Mouse (Mus musculus) spleen, adult 2 months (tissue): Measurements from ENCODE around the gene Trh.

ENCODE experiments used
- CTCF ChIP-seq: fragments of 200-500 bp; IDR thresholded peaks from 2 replicates; pipeline ENCODE4 v1.5.1; 2011; ENCODE audit warnings: mild to moderate bottlenecking, inconsistent platforms; ENCODE audit not compliant: insufficient read depth, insufficient read length, insufficient replicate concordance; ENCODE audit errors: extremely low read depth
- POLR2A ChIP-seq: fragments of 200-500 bp; IDR thresholded peaks from 2 replicates; pipeline ENCODE4 v1.6.1; 2011; ENCODE audit warnings: low read depth, low read length, inconsistent platforms

DNA sequence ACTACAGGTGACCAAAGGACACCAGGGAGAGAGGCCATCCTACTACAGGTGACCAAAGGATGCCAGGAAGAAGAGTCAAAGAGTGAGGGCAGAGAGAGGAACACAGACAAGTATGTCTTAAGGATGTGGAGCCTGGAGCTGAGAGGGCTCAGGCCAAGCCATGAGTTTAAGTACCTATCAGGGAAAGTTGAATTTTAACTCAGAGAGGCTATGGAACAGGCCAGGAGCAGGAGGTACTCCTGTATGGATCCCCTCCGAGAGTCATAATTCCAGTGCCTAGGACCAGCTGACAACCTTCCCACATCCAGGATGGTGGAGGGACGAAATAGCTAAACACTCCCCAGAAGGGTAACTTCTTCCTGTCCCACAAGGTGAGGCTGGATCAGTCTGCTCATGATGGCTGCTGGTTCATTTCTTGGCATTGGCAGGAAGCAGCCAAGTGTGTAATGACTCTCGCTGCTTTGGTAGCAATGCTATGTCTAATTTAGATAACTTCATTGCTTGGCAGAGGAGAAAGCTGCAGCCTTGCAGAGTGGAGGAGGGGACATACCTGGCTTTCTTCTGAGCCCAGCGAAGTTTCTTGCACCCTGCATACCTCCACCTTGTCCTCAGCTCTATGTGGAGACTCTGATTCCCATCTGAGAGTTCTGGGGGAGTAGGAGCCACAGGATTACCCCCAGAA, 16.9 kb upstream of the Trh start:
- TF ChIP-seq CTCF (no peak), POLR2A (no peak)
